Mouse (Mus musculus) liver, embryonic 11.5 days (tissue): ENCODE data around the gene Rtn4rl1. TPM values are rescaled to one million over a fixed set of nuclear protein-coding genes. Genes with fewer than 3 reads are reported as not detected.
"Not testable (repeated sequence)": the region's sequence is repeated elsewhere in the genome, so short reads cannot be mapped to it uniquely, and the experiment has no call there.

Experiments
- ATAC-seq: fragments of 200-750 bp; cut with Nextera tagmentation; replicated peaks from 2 replicates; pipeline ENCODE4 v1.8.0; 2017; ENCODE audit warnings: moderate number of reproducible peaks, mild to moderate bottlenecking, moderate TSS enrichment, moderate library complexity; ENCODE audit not compliant: low FRiP score
- DNase-seq: peaks from one replicate; pipeline ENCODE4 v3.0.0-alpha.2; 2017; ENCODE audit warnings: low spot score
- H3K27ac ChIP-seq: fragments of 300-500 bp; sonication (generic); 2 replicates; pipeline ENCODE4 v1.5.1; 2014; ENCODE audit warnings: mild to moderate bottlenecking, low read depth, low read length, control low read depth
- H3K27me3 ChIP-seq: fragments of 300-500 bp; sonication (generic); replicated peaks from 2 replicates; pipeline ENCODE4 v1.6.1; 2014; ENCODE audit warnings: low read length, mixed read lengths; ENCODE audit not compliant: control insufficient read depth, insufficient read depth
- H3K36me3 ChIP-seq: fragments of 300-500 bp; sonication (generic); 2 replicates; pipeline ENCODE4 v1.6.1; 2014; ENCODE audit warnings: mild to moderate bottlenecking, low read length, moderate library complexity, mixed read lengths; ENCODE audit not compliant: control insufficient read depth, insufficient read depth
- H3K4me1 ChIP-seq: fragments of 300-500 bp; sonication (generic); replicated peaks from 2 replicates; pipeline ENCODE4 v1.6.1; 2014; ENCODE audit warnings: low read length, mixed read lengths; ENCODE audit not compliant: control insufficient read depth, insufficient read depth
- H3K4me2 ChIP-seq: fragments of 300-500 bp; sonication (generic); 2 replicates; pipeline ENCODE4 v1.6.1; 2014; ENCODE audit warnings: mild to moderate bottlenecking, control low read depth, moderate library complexity
- H3K4me3 ChIP-seq: fragments of 300-500 bp; sonication (generic); 2 replicates; pipeline ENCODE4 v1.5.1; 2014; ENCODE audit warnings: low read depth, low read length, control low read depth
- H3K9ac ChIP-seq: fragments of 300-500 bp; sonication (generic); 2 replicates; pipeline ENCODE4 v1.6.1; 2014; ENCODE audit warnings: low read depth, low read length, control low read depth
- H3K9me3 ChIP-seq: fragments of 300-500 bp; sonication (generic); 2 replicates; pipeline ENCODE4 v1.6.1; 2016; ENCODE audit warnings: low read length, inconsistent platforms, mixed read lengths; ENCODE audit not compliant: control insufficient read depth
- WGBS: fragments of 180-500 bp; shearing (Covaris S2); extraction: QIAGEN DNeasy Blood & Tissue Kit; methylation state at CpG from one replicate; pipeline ENCODE4 v1.1.7; 2014; 5-methylcytosine and 5-hydroxymethylcytosine counted together
- polyA plus RNA-seq: library from polyadenylated mRNA; unstranded; fragments of >200 nt; fragmentation: Nextera tagmentation; extraction: Ambion mirVana; gene quantifications from 2 replicates; pipeline ENCODE4 v1.2.1, GENCODE M21; 2014

Gene Rtn4rl1
- polyA plus RNA-seq, 1 experiment from 2014 or later = 2.9 TPM

- H3K4me3 ChIP-seq = peak overlapping the region; percentile 20
- no peaks in the 10 kb centered on the region for H3K9me3 ChIP-seq
- H3K9ac ChIP-seq = peak overlapping the region; percentile 40; the same call in 1 of the 2 replicates
- H3K27ac ChIP-seq = no peak overlapping the region
- ATAC-seq (no peak), DNase-seq (no peak)
- peak overlapping the region; percentile 61 for H3K4me2 ChIP-seq
- H3K36me3 ChIP-seq = no peaks in the 10 kb centered on the region
- 24% methylated on average over 29 of the region's 29 CpGs for WGBS
- peaks cover 22% of the 10 kb centered on the region for H3K4me1 ChIP-seq
- peaks cover 24% of the 10 kb centered on the region for H3K27me3 ChIP-seq
These were observed 88.0 kb downstream of the Rtn4rl1 start for GRCm38 (mm10) chr11:75281380-75282256.

- Histone ChIP-seq H3K27ac (no peak overlapping the region), H3K4me3 (peak overlapping the region; percentile 20; the same call in 1 of the 2 replicates), H3K4me1 (peaks cover 22% of the 10 kb centered on the region), H3K27me3 (peaks cover 24% of the 10 kb centered on the region), H3K9me3 (no peaks in the 10 kb centered on the region), H3K36me3 (no peaks in the 10 kb centered on the region), H3K9ac (peak overlapping the region; percentile 41; the same call in 1 of the 2 replicates), H3K4me2 (peak overlapping the region; percentile 61)
- peak; percentile 48; the same call in 1 of the 2 replicates for ATAC-seq
- 16% methylated on average over 13 of the region's 13 CpGs for WGBS
- peak; percentile 50 for DNase-seq
These were observed 89.0 kb downstream of the Rtn4rl1 start for GRCm38 (mm10) chr11:75282496-75283120.

GRCm38 (mm10) chr11:75283784-75284183, 90.2 kb downstream of the Rtn4rl1 start:
- DNase-seq, H3K9me3 ChIP-seq, H3K27ac ChIP-seq, ATAC-seq, H3K4me2 ChIP-seq, H3K4me3 ChIP-seq, H3K36me3 ChIP-seq, H3K9ac ChIP-seq: not testable (repeated sequence)
- Histone ChIP-seq H3K4me1 (peaks cover 22% of the 10 kb centered on the region), H3K27me3 (peaks cover 24% of the 10 kb centered on the region)
- 59% methylated on average over 3 of the region's 3 CpGs for WGBS

- Histone ChIP-seq H3K27me3 (peaks cover 16% of the 10 kb centered on the region), H3K4me1 (peaks cover 13% of the 10 kb centered on the region), H3K4me2 (no peak overlapping the region), H3K27ac (no peak overlapping the region), H3K36me3 (no peaks in the 10 kb centered on the region), H3K9me3 (no peaks in the 10 kb centered on the region), H3K9ac (no peak overlapping the region), H3K4me3 (no peak overlapping the region)
- DNase-seq = no peak
- ATAC-seq = no peak
- WGBS = 40% methylated on average over 4 of the region's 4 CpGs
These were observed 92.4 kb downstream of the Rtn4rl1 start for GRCm38 (mm10) chr11:75285893-75286467.

GRCm38 (mm10) chr11:75286868-75287267, 93.3 kb downstream of the Rtn4rl1 start:
- no peak overlapping the region for H3K4me2 ChIP-seq
- H3K27ac ChIP-seq = no peak overlapping the region
- WGBS = 88% methylated on average over 4 of the region's 4 CpGs
- ATAC-seq (no peak), DNase-seq (no peak)
- H3K9ac ChIP-seq = no peak overlapping the region
- H3K27me3 ChIP-seq = peaks cover 14% of the 10 kb centered on the region
- no peaks in the 10 kb centered on the region for H3K9me3 ChIP-seq
- H3K4me3 ChIP-seq = no peak overlapping the region
- H3K4me1 ChIP-seq = peaks cover 8% of the 10 kb centered on the region
- no peaks in the 10 kb centered on the region for H3K36me3 ChIP-seq

GRCm38 (mm10) chr11:75287940-75288339, 94.4 kb downstream of the Rtn4rl1 start:
- H3K9ac ChIP-seq = no peak overlapping the region
- WGBS = 74% methylated on average over 10 of the region's 10 CpGs
- H3K4me1 ChIP-seq = no peaks in the 10 kb centered on the region
- H3K4me3 ChIP-seq = no peak overlapping the region
- peaks cover 12% of the 10 kb centered on the region for H3K27me3 ChIP-seq
- DNase-seq (no peak), ATAC-seq (no peak)
- H3K36me3 ChIP-seq = no peaks in the 10 kb centered on the region
- H3K9me3 ChIP-seq = no peaks in the 10 kb centered on the region
- H3K27ac ChIP-seq = no peak overlapping the region
- H3K4me2 ChIP-seq = no peak overlapping the region

GRCm38 (mm10) chr11:75288517-75288916, 94.9 kb downstream of the Rtn4rl1 start:
- H3K27ac ChIP-seq = no peak overlapping the region
- WGBS = 76% methylated on average over 8 of the region's 8 CpGs
- no peaks in the 10 kb centered on the region for H3K4me1 ChIP-seq
- no peaks in the 10 kb centered on the region for H3K36me3 ChIP-seq
- no peak overlapping the region for H3K4me3 ChIP-seq
- ATAC-seq = no peak
- H3K27me3 ChIP-seq = peaks cover 12% of the 10 kb centered on the region
- H3K9me3 ChIP-seq = no peaks in the 10 kb centered on the region
- no peak overlapping the region for H3K4me2 ChIP-seq
- no peak for DNase-seq
- no peak overlapping the region for H3K9ac ChIP-seq

- 54% methylated on average over 2 of the region's 2 CpGs for WGBS
- H3K27me3 ChIP-seq = peaks cover 12% of the 10 kb centered on the region
- H3K27ac ChIP-seq = no peak overlapping the region
- H3K4me3 ChIP-seq = no peak overlapping the region
- H3K9me3 ChIP-seq = no peaks in the 10 kb centered on the region
- DNase-seq (no peak), ATAC-seq (no peak)
- no peaks in the 10 kb centered on the region for H3K36me3 ChIP-seq
- H3K9ac ChIP-seq = no peak overlapping the region
- H3K4me2 ChIP-seq = no peak overlapping the region
- H3K4me1 ChIP-seq = 0 out of 2 replicates have a peak, but pooled peaks cover 3% of the 10 kb centered on the region
These were observed 95.5 kb downstream of the Rtn4rl1 start for GRCm38 (mm10) chr11:75289120-75289519.
